Mouse (Mus musculus): ENCODE results near the gene Aqp6.

Gene Aqp6

GRCm38 (mm10) chr15:99648326-99648725 lies 47.1 kb downstream of the Aqp6 start:
- DNase-seq (ENCODE audit: low spot score), result no peak

DNA sequence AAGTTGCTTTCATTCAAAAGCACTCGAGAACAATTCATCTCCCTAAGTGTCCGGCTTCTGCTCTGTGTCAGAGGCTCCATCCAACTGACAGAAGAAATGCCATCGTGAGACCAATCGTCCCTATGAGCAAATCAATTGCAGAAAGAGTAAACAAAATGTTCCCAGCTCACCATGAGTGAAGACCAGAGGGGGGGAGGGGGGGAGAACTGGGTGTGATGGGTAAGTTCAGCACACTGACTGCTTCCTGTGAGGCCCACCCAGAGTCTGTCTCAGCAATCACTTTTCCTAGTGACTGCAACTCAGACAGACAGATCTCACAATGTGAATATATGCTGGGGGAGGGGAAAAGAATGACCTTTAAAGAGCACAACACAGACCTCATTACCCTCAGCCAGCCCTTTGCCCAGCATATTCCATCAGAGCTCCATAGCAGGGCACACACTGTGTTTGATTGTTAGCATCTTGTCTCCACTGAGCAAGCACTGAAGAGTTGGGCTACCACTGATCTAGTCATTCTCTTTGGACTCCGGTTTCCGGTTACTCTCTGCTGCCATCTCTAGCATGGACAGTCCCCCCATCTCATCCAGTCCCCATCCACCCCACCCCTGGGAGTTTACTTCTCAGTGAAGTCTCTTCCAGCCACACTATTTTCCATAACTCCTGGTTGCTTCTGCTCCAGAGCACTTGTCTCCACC lies 48.0 kb downstream of the Aqp6 start:
- DNase-seq (ENCODE audit: low spot score), result no peak

DNA sequence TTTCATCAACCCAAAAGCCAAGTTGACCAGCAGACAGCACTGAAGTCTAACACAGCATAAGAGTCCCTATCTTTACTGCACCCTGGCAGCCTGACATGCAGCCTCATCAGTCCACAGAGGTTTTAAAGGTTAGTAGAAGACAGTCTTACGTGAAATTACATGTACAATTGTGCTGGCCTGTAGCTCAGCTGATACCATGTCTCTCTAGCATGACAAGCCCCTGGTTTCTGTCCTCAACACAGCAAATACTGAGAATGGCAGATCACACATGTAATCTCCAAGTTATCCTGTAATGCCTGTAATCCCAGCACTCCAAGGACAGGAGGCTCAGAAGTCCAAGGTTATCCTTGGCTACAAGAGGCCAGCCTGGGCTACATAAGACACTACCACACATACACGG lies 49.1 kb downstream of the Aqp6 start:
- DNase-seq (ENCODE audit: low spot score), result no peak

DNA sequence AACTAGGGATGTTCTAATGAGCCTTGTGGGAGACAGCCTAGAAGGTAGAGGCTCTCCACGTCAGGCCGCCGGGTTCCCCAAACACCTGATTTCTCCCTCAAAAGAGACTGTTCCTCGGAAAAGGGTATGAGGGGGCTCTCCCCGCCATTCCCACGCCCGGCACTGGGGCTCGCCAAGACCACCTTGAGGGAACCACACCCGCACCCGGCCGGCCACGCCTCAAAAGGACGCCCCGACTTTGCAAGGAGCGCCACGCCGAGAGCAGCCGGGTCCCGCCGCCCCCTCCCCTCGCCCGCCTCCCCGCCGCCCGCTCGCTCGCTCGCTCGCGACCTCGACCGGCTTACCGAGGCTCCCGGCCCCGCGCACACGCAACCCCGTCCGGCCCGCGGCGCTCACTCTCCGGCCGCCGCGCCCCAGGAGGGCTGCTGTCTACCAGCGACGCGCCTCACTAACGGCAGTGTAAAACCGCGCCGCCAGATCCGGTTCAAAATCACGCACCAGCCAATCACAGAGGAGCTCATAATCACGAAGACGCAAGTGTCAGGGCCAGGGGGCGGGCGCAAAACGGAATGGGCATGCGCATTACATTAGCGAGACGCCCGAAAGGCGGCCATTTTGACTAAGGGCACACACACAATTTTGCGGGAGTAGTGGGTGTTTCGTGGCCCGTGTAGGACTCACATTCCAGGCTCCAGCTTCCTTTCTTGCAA lies 50.1 kb downstream of the Aqp6 start, which contains the start of gene Racgap1:
Gene Racgap1, minus strand, starts transcription at position 494 of the 710 bp plus-strand sequence.
- DNase-seq (ENCODE audit: low spot score), result peak; percentile 99

DNA sequence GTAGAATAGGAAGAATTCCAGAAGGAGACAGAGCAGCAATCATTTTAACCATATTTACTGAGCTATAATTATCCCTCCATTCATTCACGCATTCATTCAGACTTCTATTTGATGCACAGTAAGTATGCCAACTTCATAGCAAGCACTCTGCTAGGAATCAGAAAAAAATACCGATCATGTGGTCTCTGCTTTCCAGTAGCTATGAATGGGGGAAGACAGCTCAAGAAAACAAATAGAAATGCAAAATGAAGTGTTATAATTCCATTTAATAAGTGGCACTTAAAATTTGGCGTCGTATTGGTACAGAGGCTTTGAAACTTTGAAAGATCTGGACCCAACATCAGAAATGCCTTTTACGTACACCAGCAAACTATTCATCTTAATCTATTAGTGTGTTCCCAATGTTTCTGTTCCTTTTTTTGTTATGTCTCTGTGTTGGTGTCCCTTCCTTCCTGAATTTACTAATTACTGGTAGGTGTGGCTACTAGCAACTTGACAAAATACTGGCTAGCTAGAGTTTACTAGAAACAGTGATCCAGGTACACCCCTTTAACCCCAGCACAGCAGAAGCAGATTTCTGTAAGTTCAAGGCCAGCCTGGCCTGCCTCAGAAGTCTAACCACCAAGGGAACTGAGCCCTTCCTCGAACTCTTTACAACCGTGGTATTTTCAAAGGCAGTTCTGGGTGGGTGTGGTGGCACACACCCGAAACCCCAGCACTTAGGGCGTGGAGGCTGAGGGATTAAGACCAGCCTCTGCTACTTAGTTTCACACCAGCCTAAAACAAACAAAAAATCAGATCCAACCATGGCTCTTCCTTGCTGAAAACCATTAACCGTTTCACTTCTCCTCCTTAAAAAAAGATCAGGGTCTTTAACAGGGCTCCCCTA lies 51.0 kb downstream of the Aqp6 start:
- no peak for DNase-seq (ENCODE audit: low spot score)

- DNase-seq (ENCODE audit: low spot score), result peak; percentile 58
Measured at GRCm38 (mm10) chr15:99653291-99653690, 52.1 kb downstream of the Aqp6 start.

DNA sequence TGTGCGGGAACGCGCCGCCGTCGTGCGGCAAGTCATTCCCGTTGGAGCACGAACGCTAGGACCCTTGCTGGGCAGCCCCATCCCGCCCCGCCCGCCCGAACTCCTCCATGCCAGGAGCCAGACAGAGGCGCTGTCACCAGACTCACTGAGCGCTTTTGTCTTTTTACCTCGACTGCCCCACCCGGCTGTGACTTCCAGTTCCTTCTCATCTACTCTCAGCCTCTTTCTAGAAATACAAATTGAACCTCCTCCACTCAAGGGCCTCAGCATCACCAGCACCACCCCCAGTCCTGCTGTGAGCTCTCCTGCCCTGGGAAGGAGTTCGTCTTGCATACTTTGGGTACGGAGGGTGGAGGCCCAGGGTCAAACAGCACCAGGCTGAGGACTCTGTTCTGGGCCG lies 52.7 kb downstream of the Aqp6 start:
- no peak for DNase-seq (ENCODE audit: low spot score)

All from retina, embryonic 14.5 days (tissue).